Mouse (Mus musculus) CH12.LX (cell line): ENCODE results near the gene Rybp. TPM values are rescaled to one million over a fixed set of nuclear protein-coding genes. Genes with fewer than 3 reads are reported as not detected.

ENCODE experiments used
- DNase-seq: peaks from one replicate; pipeline ENCODE4 v3.0.0-alpha.2; 2013; ENCODE audit errors: extremely low read depth
- H3K27ac ChIP-seq: 2 replicates; pipeline ENCODE4 v1.5.1; 2012; ENCODE audit warnings: low read depth, mild to moderate bottlenecking, control low read depth, moderate library complexity; ENCODE audit not compliant: insufficient read depth
- H3K27me3 ChIP-seq: replicated peaks from 2 replicates; pipeline ENCODE3; 2012; ENCODE audit warnings: inconsistent platforms
- H3K36me3 ChIP-seq, 2 experiments: replicated peaks in 1 of 2; 2 replicates each; pipeline versions ENCODE3 to v1.6.1; 2012; ENCODE audit warnings: inconsistent platforms in 1 of 2, low read length in 1 of 2, mild to moderate bottlenecking in 1 of 2, mixed read lengths in 1 of 2, moderate library complexity in 1 of 2; ENCODE audit not compliant: control insufficient read depth in 1 of 2, insufficient read depth in 1 of 2
- H3K4me1 ChIP-seq, 2 experiments: 2 replicates each; pipeline ENCODE4 v1.6.1; 2012; ENCODE audit warnings: inconsistent platforms in 1 of 2, moderate library complexity in 1 of 2; ENCODE audit not compliant: insufficient read depth in 2 of 2, control insufficient read depth in 1 of 2
- H3K4me2 ChIP-seq: 2 replicates; pipeline ENCODE4 v1.6.1; 2012; ENCODE audit warnings: low read depth, mild to moderate bottlenecking, control low read depth; ENCODE audit not compliant: poor library complexity, insufficient read depth, severe bottlenecking
- H3K4me3 ChIP-seq, 3 experiments: fragments of 150-350 bp in 1 of 3; sonication (generic) in 1 of 3; replicated peaks in 1 of 3; 2 replicates each; pipeline versions ENCODE3 to v1.5.1; 2011 to 2012; ENCODE audit warnings: low read depth in 2 of 3, low read length in 2 of 3, mild to moderate bottlenecking in 2 of 3, moderate library complexity in 2 of 3, control low read depth in 1 of 3, improper control_type of control experiment in 1 of 3, inconsistent platforms in 1 of 3, mixed read lengths in 1 of 3; ENCODE audit not compliant: poor library complexity in 1 of 3
- H3K79me2 ChIP-seq: replicated peaks from 2 replicates; pipeline ENCODE4 v1.6.1; 2012; ENCODE audit warnings: mild to moderate bottlenecking, moderate library complexity; ENCODE audit not compliant: control insufficient read depth, poor library complexity, insufficient read depth, severe bottlenecking; ENCODE audit errors: extremely low read depth
- H3K9ac ChIP-seq: 2 replicates; pipeline ENCODE4 v1.6.1; 2012; ENCODE audit warnings: low read depth, mild to moderate bottlenecking, control low read depth, moderate library complexity; ENCODE audit not compliant: insufficient read depth
- H3K9me3 ChIP-seq: replicated peaks from 2 replicates; pipeline ENCODE3; 2012; ENCODE audit warnings: low read length, inconsistent platforms, mixed read lengths
- BHLHE40 ChIP-seq: IDR thresholded peaks from 2 replicates; pipeline ENCODE4 v1.6.1; 2011; ENCODE audit warnings: mild to moderate bottlenecking, low read depth, low read length, improper control_type of control experiment
- CHD1 ChIP-seq: IDR thresholded peaks from 2 replicates; pipeline ENCODE4 v1.6.1; 2012; ENCODE audit warnings: low read depth, low read length, improper control_type of control experiment, inconsistent platforms
- ELF1 ChIP-seq: IDR thresholded peaks from 2 replicates; pipeline ENCODE4 v1.6.1; 2014; ENCODE audit warnings: low read depth, mild to moderate bottlenecking, inconsistent platforms, low read length, improper control_type of control experiment
- ETS1 ChIP-seq: conservative IDR thresholded peaks from 2 replicates; pipeline ENCODE4 v1.6.1; 2012; ENCODE audit warnings: low read depth, mild to moderate bottlenecking, inconsistent platforms, low read length, improper control_type of control experiment, moderate library complexity
- GABPA ChIP-seq: IDR thresholded peaks from 2 replicates; pipeline ENCODE4 v1.6.1; 2012; ENCODE audit warnings: low read depth, low read length, improper control_type of control experiment, inconsistent platforms; ENCODE audit not compliant: insufficient replicate concordance
- IRF4 ChIP-seq: IDR thresholded peaks from 2 replicates; pipeline ENCODE4 v1.6.1; 2014; ENCODE audit warnings: low read depth, mild to moderate bottlenecking, inconsistent platforms, low read length, improper control_type of control experiment
- JUND ChIP-seq: conservative IDR thresholded peaks from 2 replicates; pipeline ENCODE4 v1.6.1; 2011; ENCODE audit warnings: low read depth, low read length, improper control_type of control experiment
- KAT2A ChIP-seq: IDR thresholded peaks from 2 replicates; pipeline ENCODE4 v1.6.1; 2012; ENCODE audit warnings: low read length, improper control_type of control experiment, inconsistent platforms; ENCODE audit not compliant: insufficient replicate concordance
- MAX ChIP-seq: IDR thresholded peaks from 2 replicates; pipeline ENCODE4 v1.6.1; 2011; ENCODE audit warnings: low read length, improper control_type of control experiment
- MAZ ChIP-seq: IDR thresholded peaks from 2 replicates; pipeline ENCODE4 v1.6.1; 2012; ENCODE audit warnings: low read depth, mild to moderate bottlenecking, inconsistent platforms, low read length, improper control_type of control experiment, moderate library complexity
- MEF2A ChIP-seq: IDR thresholded peaks from 2 replicates; pipeline ENCODE4 v1.6.1; 2014; ENCODE audit warnings: low read depth, mild to moderate bottlenecking, inconsistent platforms, low read length, improper control_type of control experiment, borderline replicate concordance
- MYC ChIP-seq: IDR thresholded peaks from 2 replicates; pipeline ENCODE4 v1.6.1; 2011; ENCODE audit warnings: low read depth, mild to moderate bottlenecking, improper control_type of control experiment, low read length
- POLR2A ChIP-seq: IDR thresholded peaks from 2 replicates; pipeline ENCODE4 v1.6.1; 2011; ENCODE audit warnings: low read depth, mild to moderate bottlenecking, improper control_type of control experiment, low read length
- SIN3A ChIP-seq: IDR thresholded peaks from 2 replicates; pipeline ENCODE4 v1.6.1; 2012; ENCODE audit warnings: low read length, improper control_type of control experiment, inconsistent platforms
- TBP ChIP-seq: conservative IDR thresholded peaks from 2 replicates; pipeline ENCODE4 v1.6.1; 2011; ENCODE audit warnings: low read depth, low read length, improper control_type of control experiment
- TCF12 ChIP-seq: IDR thresholded peaks from 2 replicates; pipeline ENCODE4 v1.6.1; 2014; ENCODE audit warnings: low read depth, mild to moderate bottlenecking, inconsistent platforms, low read length, improper control_type of control experiment
- UBTF ChIP-seq: IDR thresholded peaks from 2 replicates; pipeline ENCODE4 v1.6.1; 2012; ENCODE audit warnings: low read depth, mild to moderate bottlenecking, inconsistent platforms, low read length, improper control_type of control experiment, moderate library complexity
- USF2 ChIP-seq: conservative IDR thresholded peaks from 2 replicates; pipeline ENCODE4 v1.6.1; 2011; ENCODE audit warnings: low read depth, low read length, improper control_type of control experiment
- ZKSCAN1 ChIP-seq: IDR thresholded peaks from 2 replicates; pipeline ENCODE4 v1.6.1; 2012; ENCODE audit warnings: low read depth, inconsistent platforms, low read length, improper control_type of control experiment, borderline replicate concordance
- ZMIZ1 ChIP-seq: IDR thresholded peaks from 2 replicates; pipeline ENCODE4 v1.6.1; 2012; ENCODE audit warnings: low read depth, mild to moderate bottlenecking, inconsistent platforms, low read length, improper control_type of control experiment
- ZNF384 ChIP-seq: IDR thresholded peaks from 2 replicates; pipeline ENCODE4 v1.6.1; 2012; ENCODE audit warnings: low read depth, low read length, improper control_type of control experiment, inconsistent platforms
- dilution Hi-C: fragments of 300-500 bp; cut with MboI; formaldehyde crosslinking; loops from 2 replicates; pipeline ENCODE4 v1.14.3; 2020; ENCODE audit warnings: low sequenced_read_pairs; ENCODE audit not compliant: extremely low pct_unique_long_range_greater_than_20kb, extremely low pct_ligation_motif_present
- in situ Hi-C: fragments of 300-500 bp; cut with MboI; formaldehyde crosslinking; loops from 3 replicates; pipeline ENCODE4 v1.14.3; 2019; ENCODE audit warnings: low sequenced_read_pairs, low pct_ligation_motif_present, low pct_unique_long_range_greater_than_20kb, mixed read lengths
- polyA plus RNA-seq: library from polyadenylated mRNA; unstranded; fragments of >175 nt; gene quantifications from 2 replicates; pipeline ENCODE4 v1.2.1, GENCODE M21; 2012; ENCODE audit warnings: low read depth; ENCODE audit not compliant: insufficient read length
- total RNA-seq, 2 experiments: library from RNA; depleted of rRNA; stranded (reverse); fragments of 300-350 nt in 1 of 2; fragments of >200 nt in 1 of 2; gene quantifications; 2 replicates each; pipeline ENCODE4 v1.2.3; 2012 to 2014

The Rybp gene
- total and polyA plus RNA-seq, 3 experiments, result 9.1 to 27.4 (median 23.6) TPM

DNA sequence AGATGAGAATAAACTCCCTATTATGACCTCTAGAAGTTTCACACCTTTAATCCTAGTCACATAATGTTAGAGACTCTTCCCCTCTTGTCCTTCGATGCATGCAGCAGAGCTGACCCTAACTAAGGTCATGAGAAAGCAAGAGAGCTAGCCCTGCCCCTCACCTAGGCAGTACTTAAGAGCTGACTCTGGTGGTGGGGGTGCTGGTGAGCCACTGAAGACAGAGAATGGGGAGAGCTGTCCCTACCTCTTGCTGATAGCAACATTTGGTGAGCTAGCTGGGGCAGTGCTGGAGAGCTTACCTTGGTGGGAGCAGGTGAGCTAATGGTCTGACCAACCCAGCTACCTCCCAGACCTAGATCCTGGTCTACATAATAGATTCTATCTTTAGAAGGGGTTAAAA is 8.4 kb downstream of the Rybp start:
- Histone ChIP-seq H3K27me3 (no peaks in the 10 kb centered on the region), H3K9ac (no peak overlapping the region), H3K4me3 (no peak overlapping the region), H3K79me2 (peaks cover 32% of the 10 kb centered on the region), H3K27ac (no peak overlapping the region), H3K36me3 (peaks cover 0 to 14% of the 10 kb centered on the region in 2 experiments), H3K9me3 (no peaks in the 10 kb centered on the region), H3K4me1 (peaks cover 0 to 52% of the 10 kb centered on the region in 2 experiments; a peak in 2 of 4 replicates), H3K4me2 (no peak overlapping the region)
- TF ChIP-seq KAT2A, result no peak
- in situ Hi-C loops (no loop called here), dilution Hi-C loops (no loop called here)
- no peak for DNase-seq

DNA sequence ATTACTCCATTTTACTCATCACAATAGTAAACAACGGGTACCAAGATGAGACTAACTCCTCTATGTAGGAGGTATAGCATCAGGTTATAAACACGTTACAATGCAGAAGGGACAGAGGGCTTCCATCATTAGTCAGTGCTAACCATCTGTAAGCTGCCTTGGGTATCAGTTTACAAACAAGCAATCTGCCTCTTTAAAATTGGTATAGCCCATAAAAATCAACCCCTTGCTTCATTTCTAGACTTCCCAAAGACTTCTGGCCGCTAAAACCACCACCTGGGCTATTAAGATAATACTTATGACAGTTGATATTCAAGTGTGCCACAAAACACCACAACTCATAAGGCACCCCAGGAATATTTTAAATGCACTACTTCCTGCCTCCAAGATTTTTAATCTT is 10.9 kb downstream of the Rybp start:
- DNase-seq, result no peak

DNA sequence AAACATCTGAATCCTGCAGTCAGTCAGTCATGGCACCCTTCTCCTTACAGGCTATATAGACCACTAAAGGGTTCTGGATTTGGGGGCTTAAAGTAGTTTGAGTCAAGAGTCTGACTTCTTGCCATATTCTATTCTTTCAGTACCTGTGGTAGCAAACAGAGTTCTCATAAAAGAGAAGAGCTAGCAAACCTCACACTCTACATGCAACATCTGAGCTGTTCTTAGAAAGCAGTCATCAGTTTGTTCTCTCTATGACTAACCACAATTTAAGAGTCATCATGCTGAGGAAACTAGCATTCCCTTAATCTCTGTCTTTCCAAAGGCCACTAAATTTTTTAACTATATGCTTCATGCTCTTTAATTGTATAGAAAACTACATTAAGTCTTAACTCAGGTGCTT is 11.6 kb downstream of the Rybp start:
- dilution Hi-C loops, result no loop called here
- TF ChIP-seq MAX, result no peak

More for the DNA sequence above, 10.9 kb downstream of the Rybp start:
- Histone ChIP-seq H3K36me3 (peaks cover 0 to 15% of the 10 kb centered on the region in 2 experiments), H3K27me3 (no peaks in the 10 kb centered on the region), H3K9ac (no peak overlapping the region), H3K4me1 (peaks cover 0 to 63% of the 10 kb centered on the region in 2 experiments; a peak in 2 of 4 replicates), H3K9me3 (no peaks in the 10 kb centered on the region), H3K79me2 (peaks cover 30% of the 10 kb centered on the region), H3K27ac (no peak overlapping the region), H3K4me2 (no peak overlapping the region), H3K4me3 (no peak overlapping the region)
- in situ Hi-C loops (no loop called here), dilution Hi-C loops (no loop called here)
- TF ChIP-seq TCF12 (no peak), ETS1 (no peak), POLR2A (no peak), MEF2A (no peak), ZMIZ1 (no peak), GABPA (no peak), SIN3A (no peak), JUND (no peak), MAZ (no peak), MYC (no peak), BHLHE40 (no peak), ZKSCAN1 (no peak), USF2 (no peak), TBP (no peak), IRF4 (no peak), UBTF (no peak), ELF1 (no peak), ZNF384 (no peak), CHD1 (no peak)

More for the DNA sequence above, 11.6 kb downstream of the Rybp start:
- Histone ChIP-seq H3K27ac (no peak overlapping the region), H3K79me2 (peaks cover 33% of the 10 kb centered on the region), H3K36me3 (peaks cover 0 to 21% of the 10 kb centered on the region in 2 experiments), H3K9ac (no peak overlapping the region), H3K27me3 (no peaks in the 10 kb centered on the region), H3K4me2 (no peak overlapping the region), H3K4me3 (no peak overlapping the region), H3K9me3 (no peaks in the 10 kb centered on the region), H3K4me1 (peaks cover 0 to 58% of the 10 kb centered on the region in 2 experiments; a peak in 2 of 4 replicates)
- DNase-seq, result no peak
- in situ Hi-C loops, result no loop called here
